Mouse (Mus musculus): ENCODE results near the gene Ugt8a. TPM values are rescaled to one million over a fixed set of nuclear protein-coding genes. Genes with fewer than 3 reads are reported as not detected.

Ugt8a gene
- polyA plus RNA-seq, 1 experiment, result 3.3 TPM

GRCm38 (mm10) chr3:125954881-125955280 lies 16.5 kb upstream of the Ugt8a start:
- WGBS, result 22% methylated on average over 1 of the region's 1 CpGs
- H3K36me3 ChIP-seq (ENCODE audit: control insufficient read depth, insufficient read depth, low read length), result no peaks in the 10 kb centered on the region
- H3K4me1 ChIP-seq (ENCODE audit: control insufficient read depth, insufficient read depth, low read length), result peaks cover 4% of the 10 kb centered on the region; the same call in 1 of the 2 replicates

GRCm38 (mm10) chr3:125940811-125941210 lies 2.4 kb upstream of the Ugt8a start:
- peak; percentile 76 for DNase-seq
- Histone ChIP-seq H3K36me3 (ENCODE audit: control insufficient read depth, insufficient read depth, low read length) (no peaks in the 10 kb centered on the region), H3K27me3 (replicated peaks; ENCODE audit: control insufficient read depth, insufficient read depth, low read length) (no peaks in the 10 kb centered on the region), H3K27ac (ENCODE audit: insufficient read depth, low read depth, low read length) (no peak overlapping the region; the same call in 1 of the 2 replicates), H3K4me3 (ENCODE audit: insufficient read depth, low read depth, low read length) (no peak overlapping the region), H3K4me1 (ENCODE audit: control insufficient read depth, insufficient read depth, low read length) (peaks cover 16% of the 10 kb centered on the region; the same call in 1 of the 2 replicates)
- no peak for TF ChIP-seq POLR2A (IDR thresholded peaks at IDR 0.05; ENCODE audit: low read depth, low read length)
- no peak for TF ChIP-seq CTCF (conservative IDR thresholded peaks at IDR 0.05; ENCODE audit: insufficient read depth, insufficient read length, low read depth, low read length)
- 42% methylated on average over 3 of the region's 3 CpGs for WGBS

More at GRCm38 (mm10) chr3:125954881-125955280, 16.5 kb upstream of the Ugt8a start:
- H3K27me3 ChIP-seq (replicated peaks; ENCODE audit: control insufficient read depth, insufficient read depth, low read length), result no peaks in the 10 kb centered on the region
- TF ChIP-seq CTCF (conservative IDR thresholded peaks at IDR 0.05; ENCODE audit: insufficient read depth, insufficient read length, low read depth, low read length) (no peak), POLR2A (IDR thresholded peaks at IDR 0.05; ENCODE audit: low read depth, low read length) (no peak)
- H3K4me3 ChIP-seq (ENCODE audit: insufficient read depth, low read depth, low read length), result peak overlapping the region; percentile 41
- H3K27ac ChIP-seq (ENCODE audit: insufficient read depth, low read depth, low read length), result peak overlapping the region; percentile 94
- DNase-seq, result peak; percentile 56

GRCm38 (mm10) chr3:125938756-125939109 lies 314 bp upstream of the Ugt8a start:
- DNase-seq, result peak; percentile 65
- WGBS, result under 1% methylated on average over 35 of the region's 37 CpGs
- Histone ChIP-seq H3K36me3 (ENCODE audit: control insufficient read depth, insufficient read depth, low read length) (no peaks in the 10 kb centered on the region), H3K4me3 (ENCODE audit: insufficient read depth, low read depth, low read length) (peak overlapping the region; percentile 67), H3K4me1 (ENCODE audit: control insufficient read depth, insufficient read depth, low read length) (peaks cover 17% of the 10 kb centered on the region; the same call in 1 of the 2 replicates), H3K27me3 (replicated peaks; ENCODE audit: control insufficient read depth, insufficient read depth, low read length) (no peaks in the 10 kb centered on the region), H3K27ac (ENCODE audit: insufficient read depth, low read depth, low read length) (peak overlapping the region; percentile 73)
- no peak for TF ChIP-seq POLR2A (IDR thresholded peaks at IDR 0.05; ENCODE audit: low read depth, low read length)
- TF ChIP-seq CTCF (conservative IDR thresholded peaks at IDR 0.05; ENCODE audit: insufficient read depth, insufficient read length, low read depth, low read length), result no peak

GRCm38 (mm10) chr3:125937536-125938091 lies 805 bp downstream of the Ugt8a start:
- Histone ChIP-seq H3K36me3 (ENCODE audit: control insufficient read depth, insufficient read depth, low read length) (no peaks in the 10 kb centered on the region), H3K4me1 (ENCODE audit: control insufficient read depth, insufficient read depth, low read length) (peaks cover 17% of the 10 kb centered on the region; the same call in 1 of the 2 replicates), H3K27me3 (replicated peaks; ENCODE audit: control insufficient read depth, insufficient read depth, low read length) (no peaks in the 10 kb centered on the region), H3K27ac (ENCODE audit: insufficient read depth, low read depth, low read length) (peak overlapping the region; percentile 77), H3K4me3 (ENCODE audit: insufficient read depth, low read depth, low read length) (peak overlapping the region; percentile 93)
- DNase-seq, result peak; percentile 58
- no peak for TF ChIP-seq CTCF (conservative IDR thresholded peaks at IDR 0.05; ENCODE audit: insufficient read depth, insufficient read length, low read depth, low read length)
- no peak for TF ChIP-seq POLR2A (IDR thresholded peaks at IDR 0.05; ENCODE audit: low read depth, low read length)
- 2% methylated on average over 42 of the region's 43 CpGs for WGBS

- Histone ChIP-seq H3K36me3 (ENCODE audit: control insufficient read depth, insufficient read depth, low read length) (no peaks in the 10 kb centered on the region), H3K4me1 (ENCODE audit: control insufficient read depth, insufficient read depth, low read length) (peaks cover 14% of the 10 kb centered on the region; the same call in 1 of the 2 replicates), H3K4me3 (ENCODE audit: insufficient read depth, low read depth, low read length) (no peak overlapping the region), H3K27ac (ENCODE audit: insufficient read depth, low read depth, low read length) (no peak overlapping the region), H3K27me3 (replicated peaks; ENCODE audit: control insufficient read depth, insufficient read depth, low read length) (no peaks in the 10 kb centered on the region)
- TF ChIP-seq CTCF (conservative IDR thresholded peaks at IDR 0.05; ENCODE audit: insufficient read depth, insufficient read length, low read depth, low read length), result no peak
- TF ChIP-seq POLR2A (IDR thresholded peaks at IDR 0.05; ENCODE audit: low read depth, low read length), result no peak
- no peak for DNase-seq
These were observed 2.6 kb downstream of the Ugt8a start for GRCm38 (mm10) chr3:125935796-125936195.

GRCm38 (mm10) chr3:125932594-125933237 lies 5.7 kb downstream of the Ugt8a start:
- no peak for TF ChIP-seq POLR2A (IDR thresholded peaks at IDR 0.05; ENCODE audit: low read depth, low read length)
- no peak for TF ChIP-seq CTCF (conservative IDR thresholded peaks at IDR 0.05; ENCODE audit: insufficient read depth, insufficient read length, low read depth, low read length)
- Histone ChIP-seq H3K36me3 (ENCODE audit: control insufficient read depth, insufficient read depth, low read length) (no peaks in the 10 kb centered on the region), H3K4me1 (ENCODE audit: control insufficient read depth, insufficient read depth, low read length) (peaks cover 9% of the 10 kb centered on the region; the same call in 1 of the 2 replicates), H3K27ac (ENCODE audit: insufficient read depth, low read depth, low read length) (no peak overlapping the region), H3K4me3 (ENCODE audit: insufficient read depth, low read depth, low read length) (no peak overlapping the region), H3K27me3 (replicated peaks; ENCODE audit: control insufficient read depth, insufficient read depth, low read length) (no peaks in the 10 kb centered on the region)
- DNase-seq, result no peak
- 92% methylated on average over 3 of the region's 3 CpGs for WGBS

- H3K27me3 ChIP-seq (replicated peaks; ENCODE audit: control insufficient read depth, insufficient read depth, low read length), result no peaks in the 10 kb centered on the region
- no peak overlapping the region for H3K27ac ChIP-seq (ENCODE audit: insufficient read depth, low read depth, low read length)
- 27% methylated on average over 1 of the region's 1 CpGs for WGBS
- DNase-seq, result peak; percentile 28
- H3K4me1 ChIP-seq (ENCODE audit: control insufficient read depth, insufficient read depth, low read length), result peaks cover 3% of the 10 kb centered on the region; the same call in 1 of the 2 replicates
- H3K36me3 ChIP-seq (ENCODE audit: control insufficient read depth, insufficient read depth, low read length), result no peaks in the 10 kb centered on the region
- H3K4me3 ChIP-seq (ENCODE audit: insufficient read depth, low read depth, low read length), result no peak overlapping the region
- TF ChIP-seq CTCF (conservative IDR thresholded peaks at IDR 0.05; ENCODE audit: insufficient read depth, insufficient read length, low read depth, low read length) (no peak), POLR2A (IDR thresholded peaks at IDR 0.05; ENCODE audit: low read depth, low read length) (no peak)
These were observed 7.4 kb downstream of the Ugt8a start for GRCm38 (mm10) chr3:125931059-125931458.
